In the genomic region with DNA sequence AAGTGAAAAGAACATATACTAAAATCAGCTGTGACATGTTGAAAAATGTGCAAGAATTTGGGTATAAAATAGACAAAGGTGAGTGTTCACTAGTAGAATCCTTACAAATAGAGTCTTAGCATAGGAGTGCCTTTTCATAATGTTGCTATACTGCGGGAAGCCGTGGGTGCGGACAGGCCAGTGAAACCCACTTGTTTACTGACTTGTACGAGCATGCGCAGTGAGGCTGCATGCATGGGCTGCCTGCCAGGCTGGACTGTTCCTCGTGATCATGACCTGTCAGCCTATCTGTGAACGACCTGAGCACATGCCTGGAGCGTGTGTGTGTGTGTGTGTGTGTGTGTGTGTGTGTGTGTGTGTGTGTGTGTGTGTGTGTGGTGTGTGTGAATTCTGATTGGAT, we compare ENCODE assay signal across 9 mouse cellular contexts. TPM values are rescaled to one million over a fixed set of nuclear protein-coding genes. Genes with fewer than 3 reads are reported as not detected.
DNase-seq lines count a peak whose midpoint lies in the region.
"Had no signal": no experiment of that assay in that cellular context is flagged by ENCODE, and none has a peak within 500 bp of the region (broad histone marks: within the 10 kb centered on the region; RNA-seq: fewer than 3 reads in every experiment).

No protein-coding gene starts in this region.

- DNase-seq in ES-CJ7 (ENCODE audit: low read depth, low spot score) = peak; percentile 67
- DNase-seq in adrenal gland, postnatal 10 days = peak; percentile 28
- peak; percentile 94 for DNase-seq in heart, adult 11 months
- peak; percentile 40 for DNase-seq in kidney, adult 11 months
- DNase-seq in kidney, postnatal 25 days = peak; percentile 36 to 60
- DNase-seq in lung, adult 18-20 months = peak; percentile 52 to 79
- peak; percentile 84 for DNase-seq in lung, postnatal 36 days
- peak; percentile 51 to 56 for DNase-seq in urinary bladder, adult 18-20 months (ENCODE audit: low spot score in 2 of 2)

RNA-seq across cellular contexts. Expression of gene Clec14a, which starts 37.3 kb away (rescaled TPM):
- total RNA-seq in adrenal gland, postnatal 10 days (2021) = 10 to 100 TPM; 18.9 to 21.3 TPM
- total RNA-seq: monocyte, adult 5-6 weeks had no signal

Comparison
In these comparisons a context has a peak if more than half of its experiments do, and no peak if none do; other contexts are left out.
1. Peak in every context shown above with its lines: DNase-seq.
2. DNase-seq: peak in every context shown above with its lines; median percentile 94 in heart, adult 11 months; 84 in lung, postnatal 36 days; 67 in ES-CJ7; 66 in lung, adult 18-20 months; 54 in urinary bladder, adult 18-20 months; 48 in kidney, postnatal 25 days; 40 in kidney, adult 11 months; 28 in adrenal gland, postnatal 10 days.